In the genomic region with DNA sequence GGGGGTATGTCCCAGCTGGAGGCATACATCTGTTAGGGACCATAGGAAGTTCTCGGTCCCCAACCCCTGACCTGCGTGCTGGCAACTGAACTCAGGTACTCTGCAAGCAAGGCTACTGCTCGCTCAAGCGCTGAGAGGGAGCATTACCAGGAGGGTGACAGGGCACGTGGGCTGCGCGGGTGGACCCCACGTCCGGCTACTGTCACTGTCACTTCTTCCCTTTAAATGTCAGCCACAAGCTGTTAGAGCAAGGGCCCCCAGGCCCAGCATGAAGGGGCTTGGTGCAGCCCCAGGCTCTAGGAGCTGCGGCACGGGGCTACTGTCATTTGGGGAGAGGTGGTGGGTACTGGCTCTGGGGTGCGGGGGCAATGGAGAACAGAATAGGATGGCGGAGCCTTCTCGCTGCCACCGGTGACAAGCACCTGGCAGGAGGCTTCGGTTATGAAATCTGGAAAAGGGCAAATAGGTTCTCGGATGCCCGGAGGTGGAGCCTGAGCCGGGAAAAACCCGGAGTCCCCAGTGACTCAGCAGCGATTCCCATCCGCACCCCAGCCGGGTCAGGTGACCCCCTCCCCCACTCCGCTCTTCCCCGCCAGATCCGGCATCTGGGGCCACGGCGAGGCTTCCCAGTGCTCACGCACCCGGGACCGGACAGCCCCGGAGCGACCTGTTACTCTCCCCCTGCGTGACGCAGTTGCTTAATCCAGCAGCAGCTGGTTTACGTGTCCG, we compare ENCODE assay signal across 2 mouse cellular contexts.
TF ChIP-seq lines count a peak whose summit lies in the region.

No protein-coding gene starts in this region.

TF ChIP-seq in CH12.LX, 34 proteins besides CTCF, POLR2A, EP300 and RAD21:
- TF ChIP-seq ZKSCAN1 (IDR thresholded peaks at IDR 0.05; ENCODE audit: borderline replicate concordance, low read depth, low read length) (no peak), RCOR1 (conservative IDR thresholded peaks at IDR 0.05; ENCODE audit: low read depth, low read length) (peak; percentile 24; the same call in 1 of the 2 replicates), SIN3A (IDR thresholded peaks at IDR 0.05; ENCODE audit: low read length) (peak; percentile 47; the same call in 1 of the 2 replicates), TCF12 (IDR thresholded peaks at IDR 0.05; ENCODE audit: low read depth, low read length) (no peak; the same call in 1 of the 2 replicates), MAX (IDR thresholded peaks at IDR 0.05; ENCODE audit: low read length) (no peak), ETS1 (conservative IDR thresholded peaks at IDR 0.05; ENCODE audit: low read depth, low read length) (peak; percentile 95), JUND (conservative IDR thresholded peaks at IDR 0.05; ENCODE audit: low read depth, low read length) (no peak), E2F4 (IDR thresholded peaks at IDR 0.05; ENCODE audit: insufficient replicate concordance, low read depth, low read length) (no peak), ZMIZ1 (IDR thresholded peaks at IDR 0.05; ENCODE audit: low read depth, low read length) (0 out of 2 replicates have a peak, but pooled peaks have one; percentile 18), CHD2 (IDR thresholded peaks at IDR 0.05; ENCODE audit: low read length) (peak; percentile 87), USF1 (IDR thresholded peaks at IDR 0.05; ENCODE audit: low read depth, low read length) (peak; percentile 47), GABPA (IDR thresholded peaks at IDR 0.05; ENCODE audit: insufficient replicate concordance, low read depth, low read length) (no peak), IRF4 (IDR thresholded peaks at IDR 0.05; ENCODE audit: low read depth, low read length) (peak; percentile 61; the same call in 1 of the 2 replicates), ELF1 (IDR thresholded peaks at IDR 0.05; ENCODE audit: low read depth, low read length) (peak; percentile 44; the same call in 1 of the 2 replicates), NELFE (IDR thresholded peaks at IDR 0.05; ENCODE audit: low read depth, low read length) (no peak), USF2 (conservative IDR thresholded peaks at IDR 0.05; ENCODE audit: low read depth, low read length) (no peak), NRF1 (IDR thresholded peaks at IDR 0.05; ENCODE audit: low read depth, low read length) (0 out of 2 replicates have a peak, but pooled peaks have one; percentile 27), MEF2A (IDR thresholded peaks at IDR 0.05; ENCODE audit: borderline replicate concordance, low read depth, low read length) (peak; percentile 70; the same call in 1 of the 2 replicates), MAFK (IDR thresholded peaks at IDR 0.05; ENCODE audit: insufficient replicate concordance, low read length) (peak; percentile 42; the same call in 1 of the 2 replicates), MXI1 (IDR thresholded peaks at IDR 0.05; ENCODE audit: low read depth, low read length) (peak; percentile 12), TBP (conservative IDR thresholded peaks at IDR 0.05; ENCODE audit: low read depth, low read length) (no peak), JUN (IDR thresholded peaks at IDR 0.05; ENCODE audit: insufficient read depth, low read depth, low read length) (no peak), KAT2A (IDR thresholded peaks at IDR 0.05; ENCODE audit: insufficient replicate concordance, low read length) (no peak), BHLHE40 (IDR thresholded peaks at IDR 0.05; ENCODE audit: low read depth, low read length) (peak; percentile 94)
TF ChIP-seq in CH12.LX: peak in this region for 13.

TF ChIP-seq in myocyte, 11 proteins besides CTCF, POLR2A, EP300 and RAD21:
- peak in 1 of 3 experiments; percentile 69 for TF ChIP-seq MYOD1 (IDR thresholded peaks at IDR 0.05; ENCODE audit: control insufficient read depth in 1 of 3, insufficient read length in 2 of 3, low read depth in 2 of 3)
- TF ChIP-seq SRF (IDR thresholded peaks at IDR 0.05; ENCODE audit: control insufficient read depth, insufficient read length, low read depth) = no peak
- peak in 2 of 3 experiments; percentile 30 to 49 for TF ChIP-seq MYOG (IDR thresholded peaks at IDR 0.05; ENCODE audit: control insufficient read depth in 1 of 3, insufficient read depth in 1 of 3, insufficient read length in 2 of 3, low read depth in 2 of 3)
